Mouse (Mus musculus): ENCODE measurements around the gene Usp45. TPM values are rescaled to one million over a fixed set of nuclear protein-coding genes. Genes with fewer than 3 reads are reported as not detected.

Usp45 gene
- total and polyA plus RNA-seq, 2 experiments: 1.7 to 11.8 TPM

DNA sequence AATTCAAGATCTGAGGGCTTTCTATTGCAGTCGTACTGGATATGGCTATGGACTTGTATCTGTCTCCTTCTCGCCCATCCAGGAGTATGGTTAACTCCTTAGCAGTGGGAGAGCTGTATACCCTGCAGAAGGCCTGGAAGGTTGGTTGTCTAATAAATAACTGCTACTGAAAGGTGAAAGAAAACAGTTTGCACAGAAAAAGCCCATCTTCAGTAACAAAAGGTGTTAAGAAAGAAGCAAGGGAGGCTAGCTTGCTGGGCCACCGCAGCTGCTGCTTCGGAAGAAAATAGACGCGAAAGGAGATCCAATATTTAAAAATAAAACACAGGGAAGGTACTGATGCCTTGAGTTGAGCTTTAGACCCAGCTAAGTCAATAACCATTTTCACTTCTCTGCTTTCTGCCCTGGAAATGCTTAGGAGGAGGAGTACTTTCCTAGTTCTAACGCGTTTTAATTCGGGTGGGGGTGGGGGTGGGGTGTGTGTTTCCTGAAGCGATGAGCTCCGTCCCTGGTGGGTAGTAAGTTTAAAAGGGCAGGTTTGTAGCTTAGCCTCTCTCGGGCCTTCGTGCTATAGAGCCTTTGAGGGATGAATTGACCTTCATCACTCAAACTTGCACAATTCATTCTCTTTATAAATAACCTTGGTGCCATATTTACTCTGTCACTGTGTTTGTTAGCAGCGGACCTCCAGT is 639 bp upstream of the Usp45 start:
- DNase-seq (ENCODE audit: extremely low read depth, low read depth, low spot score): peak; percentile 66
- WGBS: 13% methylated on average over 14 of the region's 14 CpGs

DNA sequence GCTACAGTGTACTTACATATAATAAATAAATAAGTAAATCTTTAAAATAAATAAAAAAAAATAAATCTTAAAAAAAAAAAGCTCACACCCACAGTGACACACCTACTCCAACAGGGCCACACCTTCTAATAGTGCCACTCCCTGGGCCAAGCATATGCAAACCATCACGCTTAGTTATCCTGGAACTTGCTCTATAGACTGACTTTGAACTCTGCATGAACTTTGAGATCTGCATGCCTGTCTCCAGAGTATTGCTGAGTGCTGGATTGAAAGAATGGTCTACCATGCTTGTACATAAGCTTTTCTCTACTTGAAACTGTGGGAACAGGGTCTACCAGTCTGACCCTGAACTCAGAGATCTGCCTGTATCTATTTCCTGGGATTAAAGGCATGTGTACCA is 4.1 kb downstream of the Usp45 start:
- Histone ChIP-seq H3K4me1 (ENCODE audit: control insufficient read depth, insufficient read depth, low read length) (peaks cover 4% of the 10 kb centered on the region; the same call in 1 of the 2 replicates), H3K4me3 (ENCODE audit: insufficient read depth, low read depth, low read length) (no peak overlapping the region), H3K9ac (ENCODE audit: low read depth, low read length) (no peak overlapping the region), H3K27me3 (ENCODE audit: control insufficient read depth, insufficient read depth, low read length) (no peaks in the 10 kb centered on the region), H3K27ac (replicated peaks; ENCODE audit: insufficient read depth, low read depth, low read length) (no peak overlapping the region), H3K36me3 (ENCODE audit: control insufficient read depth, insufficient read depth, low read length) (no peaks in the 10 kb centered on the region), H3K79me2 (ENCODE audit: control insufficient read depth, insufficient read depth, low read length) (no peaks in the 10 kb centered on the region; the same call in 1 of the 2 replicates)
- no peak for DNase-seq (ENCODE audit: extremely low read depth, low read depth, low spot score)
- TF ChIP-seq POLR2A (IDR thresholded peaks at IDR 0.05; ENCODE audit: extremely low read depth, insufficient read depth, low read length) (no peak), CTCF (IDR thresholded peaks at IDR 0.05; ENCODE audit: low read depth, low read length) (no peak)
- 98% methylated on average over 1 of the region's 1 CpGs for WGBS

More for the DNA sequence above, 639 bp upstream of the Usp45 start:
- Histone ChIP-seq H3K79me2 (ENCODE audit: control insufficient read depth, insufficient read depth, low read length) (no peaks in the 10 kb centered on the region), H3K36me3 (ENCODE audit: control insufficient read depth, insufficient read depth, low read length) (no peaks in the 10 kb centered on the region), H3K27me3 (ENCODE audit: control insufficient read depth, insufficient read depth, low read length) (no peaks in the 10 kb centered on the region), H3K4me3 (ENCODE audit: insufficient read depth, low read depth, low read length) (peak overlapping the region; percentile 100), H3K4me1 (ENCODE audit: control insufficient read depth, insufficient read depth, low read length) (peaks cover 3% of the 10 kb centered on the region; the same call in 1 of the 2 replicates), H3K9ac (ENCODE audit: low read depth, low read length) (peak overlapping the region; percentile 94), H3K27ac (replicated peaks; ENCODE audit: insufficient read depth, low read depth, low read length) (peak overlapping the region; percentile 96)
- TF ChIP-seq POLR2A (IDR thresholded peaks at IDR 0.05; ENCODE audit: extremely low read depth, insufficient read depth, low read length): no peak
- no peak for TF ChIP-seq CTCF (IDR thresholded peaks at IDR 0.05; ENCODE audit: low read depth, low read length)

DNA sequence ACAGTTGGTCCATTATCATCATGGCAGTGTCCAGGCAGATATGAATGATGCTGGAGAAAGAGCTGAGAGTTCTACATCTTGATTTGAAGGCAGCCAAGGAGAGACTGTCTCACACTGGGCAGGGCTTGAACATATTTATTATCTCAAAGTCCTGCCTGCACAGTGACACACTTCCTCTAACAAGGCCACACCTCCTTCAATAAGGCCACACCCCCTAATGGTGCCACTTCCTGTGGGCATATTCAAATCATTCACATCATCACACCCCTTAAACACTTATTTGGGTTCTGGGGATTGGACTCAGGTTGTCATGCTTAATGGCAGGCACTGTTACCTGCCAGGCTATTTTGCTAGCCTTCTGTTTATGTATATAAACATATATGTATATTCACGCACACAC is 5.3 kb downstream of the Usp45 start:
- Histone ChIP-seq H3K36me3 (ENCODE audit: control insufficient read depth, insufficient read depth, low read length) (no peaks in the 10 kb centered on the region), H3K27ac (replicated peaks; ENCODE audit: insufficient read depth, low read depth, low read length) (no peak overlapping the region), H3K4me1 (ENCODE audit: control insufficient read depth, insufficient read depth, low read length) (peaks cover 4% of the 10 kb centered on the region; the same call in 1 of the 2 replicates), H3K4me3 (ENCODE audit: insufficient read depth, low read depth, low read length) (no peak overlapping the region), H3K79me2 (ENCODE audit: control insufficient read depth, insufficient read depth, low read length) (peaks cover 7% of the 10 kb centered on the region), H3K9ac (ENCODE audit: low read depth, low read length) (no peak overlapping the region), H3K27me3 (ENCODE audit: control insufficient read depth, insufficient read depth, low read length) (no peaks in the 10 kb centered on the region)
- DNase-seq (ENCODE audit: extremely low read depth, low read depth, low spot score): no peak
- TF ChIP-seq POLR2A (IDR thresholded peaks at IDR 0.05; ENCODE audit: extremely low read depth, insufficient read depth, low read length) (no peak), CTCF (IDR thresholded peaks at IDR 0.05; ENCODE audit: low read depth, low read length) (no peak)
- WGBS: 98% methylated on average over 1 of the region's 1 CpGs

DNA sequence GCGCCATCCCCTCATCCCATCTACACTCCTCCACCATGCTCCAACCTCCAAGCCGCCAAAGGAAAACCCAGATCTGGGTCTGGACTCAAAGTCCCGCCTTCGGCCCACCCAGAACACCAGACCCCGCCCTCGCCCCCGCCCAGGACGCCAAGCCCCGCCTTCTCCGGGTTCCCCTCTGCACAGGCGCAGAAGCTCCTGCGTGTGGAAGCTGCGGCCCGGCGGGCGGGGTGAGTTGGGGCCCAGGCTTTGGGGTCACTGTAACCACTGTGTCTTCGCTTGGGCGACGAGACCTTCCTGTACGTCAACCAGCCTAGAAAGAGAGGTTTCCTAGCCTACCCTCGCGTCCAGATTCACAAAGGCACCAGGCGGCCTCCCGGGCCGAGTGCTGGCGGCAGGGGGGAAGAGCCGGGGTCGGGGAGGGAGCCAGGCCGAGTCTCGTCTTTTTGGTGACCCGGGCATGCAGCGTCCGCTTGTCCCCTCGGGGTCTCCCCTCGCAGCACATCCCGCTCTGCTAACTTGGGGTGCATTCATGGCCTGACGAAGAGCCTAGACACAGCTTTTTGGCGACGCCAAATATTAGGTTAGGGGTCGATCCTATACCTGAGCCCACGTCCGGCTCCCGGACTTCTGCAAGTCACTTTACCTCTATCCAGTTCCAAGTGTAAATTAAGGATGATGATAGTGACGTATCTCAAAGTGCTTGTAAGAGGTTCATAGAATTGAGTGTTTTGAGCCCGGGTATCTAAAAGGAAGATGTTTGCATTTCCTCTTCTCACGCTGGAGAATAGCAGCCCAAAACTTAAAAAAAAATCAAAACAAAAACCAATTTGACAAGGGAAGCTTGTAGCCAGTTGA is 9.4 kb downstream of the Usp45 start:
- TF ChIP-seq CTCF (IDR thresholded peaks at IDR 0.05; ENCODE audit: low read depth, low read length) (no peak), POLR2A (IDR thresholded peaks at IDR 0.05; ENCODE audit: extremely low read depth, insufficient read depth, low read length) (peak; percentile 68)
- WGBS: under 1% methylated on average over 46 of the region's 46 CpGs
- Histone ChIP-seq H3K9ac (ENCODE audit: low read depth, low read length) (peak overlapping the region; percentile 99), H3K4me1 (ENCODE audit: control insufficient read depth, insufficient read depth, low read length) (peaks cover 4% of the 10 kb centered on the region; the same call in 1 of the 2 replicates), H3K79me2 (ENCODE audit: control insufficient read depth, insufficient read depth, low read length) (peaks cover 10% of the 10 kb centered on the region), H3K27me3 (ENCODE audit: control insufficient read depth, insufficient read depth, low read length) (no peaks in the 10 kb centered on the region), H3K4me3 (ENCODE audit: insufficient read depth, low read depth, low read length) (peak overlapping the region; percentile 100), H3K27ac (replicated peaks; ENCODE audit: insufficient read depth, low read depth, low read length) (peak overlapping the region; percentile 89), H3K36me3 (ENCODE audit: control insufficient read depth, insufficient read depth, low read length) (peaks cover 3% of the 10 kb centered on the region; the same call in 1 of the 2 replicates)
- peak; percentile 69 for DNase-seq (ENCODE audit: extremely low read depth, low read depth, low spot score)

DNA sequence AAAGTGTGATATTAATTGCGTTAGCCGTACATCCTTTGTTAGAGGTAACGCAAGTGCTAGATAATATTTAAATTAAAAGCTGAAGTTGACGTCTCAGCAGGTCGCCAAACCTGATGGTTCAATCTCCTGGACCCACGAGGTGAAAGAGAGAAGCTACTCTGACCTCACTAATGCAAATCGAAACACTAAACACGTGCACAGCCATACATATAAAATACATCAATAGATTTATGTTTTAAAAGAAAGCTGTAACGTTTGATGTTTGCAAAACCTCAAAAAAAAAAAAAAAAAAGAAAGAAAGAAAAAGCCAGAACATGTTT is 9.9 kb downstream of the Usp45 start:
- H3K9ac ChIP-seq (ENCODE audit: low read depth, low read length): no peak overlapping the region
- no peak overlapping the region for H3K27ac ChIP-seq (replicated peaks; ENCODE audit: insufficient read depth, low read depth, low read length)
- peak overlapping the region; percentile 100; the same call in 1 of the 2 replicates for H3K4me3 ChIP-seq (ENCODE audit: insufficient read depth, low read depth, low read length)
- no peak for TF ChIP-seq CTCF (IDR thresholded peaks at IDR 0.05; ENCODE audit: low read depth, low read length)
- TF ChIP-seq POLR2A (IDR thresholded peaks at IDR 0.05; ENCODE audit: extremely low read depth, insufficient read depth, low read length): no peak
- WGBS: 3% methylated on average over 9 of the region's 9 CpGs
- no peak for DNase-seq (ENCODE audit: extremely low read depth, low read depth, low spot score)
- H3K36me3 ChIP-seq (ENCODE audit: control insufficient read depth, insufficient read depth, low read length): peaks cover 8% of the 10 kb centered on the region; the same call in 1 of the 2 replicates
- peaks cover 10% of the 10 kb centered on the region for H3K79me2 ChIP-seq (ENCODE audit: control insufficient read depth, insufficient read depth, low read length)
- H3K4me1 ChIP-seq (ENCODE audit: control insufficient read depth, insufficient read depth, low read length): peaks cover 4% of the 10 kb centered on the region; the same call in 1 of the 2 replicates
- H3K27me3 ChIP-seq (ENCODE audit: control insufficient read depth, insufficient read depth, low read length): no peaks in the 10 kb centered on the region
